Mouse (Mus musculus): ENCODE data around the gene Ggcx.
A peak's percentile ranks its signal among the peaks of the same experiment; 100 is the strongest.
"Not testable (repeated sequence)": the region's sequence is repeated elsewhere in the genome, so short reads cannot be mapped to it uniquely, and the experiment has no call there.

Ggcx gene

DNA sequence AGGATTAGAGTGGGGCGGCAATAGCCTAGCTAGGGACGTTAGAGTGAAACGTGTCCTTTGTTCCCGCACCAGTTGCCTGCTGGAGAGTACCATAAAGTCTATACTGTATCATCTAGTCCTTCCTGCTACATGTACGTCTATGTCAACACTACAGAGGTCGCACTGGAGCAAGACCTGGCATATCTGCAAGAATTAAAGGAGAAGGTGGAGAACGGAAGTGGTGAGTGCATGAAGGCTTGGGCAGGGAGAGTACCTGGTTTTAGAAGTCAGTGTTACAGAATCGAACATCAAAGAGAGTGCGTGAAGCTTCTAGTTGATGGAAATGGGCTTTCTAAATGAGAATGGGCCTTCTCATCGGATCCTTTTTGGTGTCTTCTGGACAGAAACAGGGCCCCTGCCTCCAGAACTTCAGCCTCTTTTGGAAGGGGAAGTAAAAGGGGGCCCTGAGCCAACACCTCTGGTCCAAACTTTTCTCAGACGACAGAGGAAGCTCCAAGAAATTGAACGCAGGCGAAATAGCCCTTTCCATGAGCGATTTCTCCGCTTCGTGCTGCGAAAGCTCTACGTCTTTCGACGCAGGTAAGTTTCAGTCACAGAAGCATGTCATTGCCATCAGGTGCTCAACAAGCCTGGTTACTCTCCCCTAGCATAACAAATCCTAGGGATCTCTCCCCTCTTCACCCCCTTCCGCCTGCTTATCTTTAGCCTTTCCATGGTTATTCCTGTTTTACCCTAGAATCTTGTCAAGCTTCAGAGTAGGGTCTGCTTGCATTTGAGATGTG is 15.1 kb downstream of the Ggcx start:
- DNase-seq (ENCODE audit: low spot score in 2 of 2): no peak

DNA sequence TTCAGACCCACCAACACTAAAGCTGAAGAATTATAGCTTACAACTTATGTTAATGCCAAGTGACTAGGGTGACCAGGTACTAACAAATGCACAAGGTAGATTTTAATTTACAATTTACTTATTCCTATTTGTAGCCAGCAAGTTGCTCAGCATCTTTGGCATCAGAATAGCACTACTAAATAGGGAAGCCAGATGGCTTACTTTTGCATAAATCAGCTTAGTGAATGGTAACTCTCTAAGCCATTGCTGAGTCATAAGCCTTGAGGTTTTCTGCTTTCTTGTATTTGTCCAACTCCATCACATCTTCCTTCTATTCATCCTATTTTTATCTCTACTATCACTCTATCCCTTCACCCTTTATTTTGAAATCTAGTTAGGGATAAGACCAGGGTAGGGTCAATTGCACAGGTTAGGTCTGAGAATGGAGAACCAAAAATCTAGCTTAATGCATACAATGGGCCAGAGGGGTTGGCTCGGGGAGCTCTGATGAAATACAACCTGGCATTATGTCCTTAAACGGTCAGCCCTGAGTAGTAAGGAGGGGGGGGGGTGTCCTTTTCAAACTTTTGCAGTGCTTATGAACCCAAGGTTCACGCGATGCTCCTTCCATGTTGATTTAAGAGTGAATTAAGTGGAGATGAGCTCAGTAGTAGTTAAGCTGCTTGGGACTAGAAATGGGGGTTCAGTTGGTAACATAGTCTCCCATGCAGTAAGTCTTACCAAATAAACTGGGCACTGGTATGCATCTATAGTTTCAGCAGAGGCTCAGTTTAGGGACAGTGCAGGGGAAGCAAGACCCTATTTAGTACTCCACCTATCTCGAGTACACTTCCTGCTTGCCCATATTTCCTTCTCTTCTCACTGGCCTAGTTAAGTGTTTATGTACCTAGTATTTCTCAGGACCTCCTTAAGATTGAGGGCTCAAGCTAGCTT is 17.1 kb downstream of the Ggcx start:
- DNase-seq (ENCODE audit: low spot score in 2 of 2): no peak

DNA sequence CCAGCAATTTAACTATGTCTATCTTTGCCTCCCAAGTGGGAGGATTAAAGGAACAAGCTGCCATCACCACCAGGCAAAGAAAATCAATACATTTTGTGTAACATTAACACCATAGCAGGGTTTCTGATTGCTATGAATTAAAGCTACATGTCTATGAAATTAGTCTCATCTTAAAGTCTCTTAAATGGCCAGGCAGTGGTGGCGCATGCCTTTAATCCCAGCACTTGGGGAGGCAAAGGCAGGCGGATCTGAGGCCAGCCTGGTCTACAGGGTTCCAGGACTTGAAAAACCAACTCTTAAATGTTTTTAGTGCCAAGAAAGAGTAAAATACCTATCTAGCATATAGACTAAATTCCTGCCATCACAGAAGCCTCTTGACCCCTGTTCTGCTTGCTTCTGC is 18.0 kb downstream of the Ggcx start:
- DNase-seq (ENCODE audit: low spot score in 2 of 2): no peak

DNA sequence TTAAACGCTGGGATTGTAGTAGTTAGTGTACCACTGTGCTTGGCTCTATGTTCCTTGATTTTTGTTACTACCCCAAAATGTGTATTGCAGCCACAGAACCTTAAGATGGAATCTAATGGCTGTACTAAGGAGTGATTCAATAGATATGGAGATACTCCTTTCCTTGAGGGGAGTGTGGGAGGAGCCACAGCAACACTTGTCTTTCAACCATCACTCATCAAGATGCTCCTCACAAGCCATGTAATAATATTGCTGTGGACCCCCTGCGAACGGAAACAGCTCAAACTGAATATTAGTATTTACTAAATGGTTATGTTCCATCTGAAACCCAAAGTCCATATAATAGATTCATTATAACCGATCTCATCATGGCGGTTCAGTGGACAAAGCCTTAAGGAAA is 24.1 kb downstream of the Ggcx start:
- DNase-seq (ENCODE audit: low spot score in 2 of 2): no peak

DNA sequence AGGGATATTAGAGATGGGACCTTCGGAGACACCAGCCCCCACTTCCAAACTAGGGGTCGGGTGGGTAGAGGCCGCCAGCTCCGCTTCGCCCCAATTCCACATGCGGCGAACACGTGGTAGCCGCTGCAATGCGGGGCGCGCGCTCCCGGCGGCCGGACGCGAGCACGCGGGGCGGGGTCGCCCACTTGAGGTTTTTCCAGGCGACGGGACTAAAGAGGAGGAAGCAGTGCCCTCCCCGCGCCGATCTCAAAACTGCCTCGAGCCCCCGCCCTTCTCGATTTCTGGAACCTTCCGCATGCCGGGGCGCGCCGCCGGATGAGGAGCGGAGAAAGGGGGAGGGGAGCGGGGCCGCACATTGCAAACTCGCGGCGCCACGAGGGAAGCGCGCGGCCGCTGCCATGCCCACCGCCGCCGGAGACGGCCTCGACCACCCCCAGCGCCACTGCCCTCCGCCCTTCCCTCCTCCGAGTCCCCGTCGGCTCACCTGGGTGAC is 24.8 kb downstream of the Ggcx start:
- DNase-seq (ENCODE audit: low spot score in 2 of 2): peak in 1 of 2 experiments; percentile 88

DNA sequence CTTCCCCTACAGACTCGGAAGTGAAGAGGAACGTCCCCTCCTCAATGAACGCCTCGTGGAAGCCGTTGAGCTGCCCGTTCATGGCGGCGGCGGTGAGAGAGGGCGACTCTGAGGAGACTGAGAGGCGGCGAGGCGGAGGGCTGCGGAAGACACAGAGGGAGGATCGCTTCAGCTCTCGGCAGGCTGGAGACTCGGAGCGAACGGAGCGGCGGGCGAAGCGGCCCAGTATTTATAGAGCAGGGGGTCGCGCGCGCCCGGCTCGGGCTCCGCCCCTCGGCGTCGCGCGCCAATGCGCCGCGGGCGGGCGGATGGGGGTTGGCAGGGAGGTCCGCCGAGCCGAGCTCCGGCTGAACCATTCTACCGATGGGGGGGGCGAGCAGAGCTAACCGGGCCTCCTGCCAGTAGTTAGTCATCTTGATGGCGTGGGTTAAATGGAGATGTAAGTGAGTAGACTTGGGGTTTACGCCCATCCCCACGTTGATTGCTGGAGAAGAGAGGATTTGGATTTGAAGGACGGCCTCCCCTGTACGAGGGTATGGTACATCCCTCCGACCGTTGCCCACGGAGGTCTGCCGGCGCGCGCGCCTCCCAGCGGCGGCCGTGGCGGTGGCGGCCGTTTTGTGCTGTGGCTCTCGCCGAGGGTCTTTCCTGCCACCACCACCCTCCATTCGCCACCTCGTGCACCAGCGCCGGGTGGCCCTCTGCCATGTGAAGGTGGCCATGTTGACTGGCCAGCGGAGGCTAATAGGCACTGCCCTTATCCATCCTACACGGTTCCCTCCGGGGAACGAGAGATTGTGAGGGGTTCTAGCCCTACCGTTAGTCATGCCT is 25.5 kb downstream of the Ggcx start, which contains the start of gene Mat2a:
Gene Mat2a, minus strand, starts transcription at position 204 of the 831 bp plus-strand sequence.
- peak; percentile 92 to 95 for DNase-seq (ENCODE audit: low spot score in 2 of 2)

DNA sequence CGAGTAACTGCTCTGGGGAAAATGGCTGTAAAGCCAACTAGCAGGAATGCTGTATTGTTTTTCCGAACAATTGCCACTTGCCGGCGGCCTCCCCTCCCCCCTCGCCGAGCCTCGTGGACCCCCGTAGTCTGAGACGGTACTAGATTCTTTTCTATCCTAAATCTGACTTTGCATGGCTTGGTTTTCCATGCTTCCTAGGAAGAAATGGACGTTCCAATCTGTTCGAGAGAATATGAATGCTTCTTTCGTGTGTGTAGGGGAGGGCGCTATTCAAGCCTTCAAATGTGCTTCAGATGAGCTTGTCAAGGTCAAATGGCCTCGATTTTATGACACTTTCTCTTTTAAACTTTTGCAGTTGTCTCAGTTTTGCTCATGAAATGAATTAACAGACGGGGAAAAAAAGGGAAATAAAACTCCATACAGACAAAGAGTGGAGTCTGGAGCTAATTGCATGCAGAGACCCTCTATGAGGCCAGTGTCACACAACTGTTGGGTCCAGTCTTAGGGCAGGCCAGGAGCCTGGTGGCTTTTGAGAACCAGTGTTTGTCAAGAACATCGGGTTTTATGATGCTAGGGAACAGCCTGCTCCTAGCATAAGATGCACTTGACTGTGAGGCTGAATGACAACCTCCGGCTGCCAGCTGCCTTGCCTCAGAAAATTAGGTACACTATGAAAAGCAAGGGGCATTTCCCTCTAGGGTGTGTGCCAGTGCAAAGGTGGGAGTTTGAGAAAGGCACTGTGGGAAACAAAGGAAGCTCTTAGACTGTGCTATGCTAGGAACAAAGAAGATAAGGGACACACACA is 26.3 kb downstream of the Ggcx start:
- peak; percentile 35 to 45 for DNase-seq (ENCODE audit: low spot score in 2 of 2)

DNA sequence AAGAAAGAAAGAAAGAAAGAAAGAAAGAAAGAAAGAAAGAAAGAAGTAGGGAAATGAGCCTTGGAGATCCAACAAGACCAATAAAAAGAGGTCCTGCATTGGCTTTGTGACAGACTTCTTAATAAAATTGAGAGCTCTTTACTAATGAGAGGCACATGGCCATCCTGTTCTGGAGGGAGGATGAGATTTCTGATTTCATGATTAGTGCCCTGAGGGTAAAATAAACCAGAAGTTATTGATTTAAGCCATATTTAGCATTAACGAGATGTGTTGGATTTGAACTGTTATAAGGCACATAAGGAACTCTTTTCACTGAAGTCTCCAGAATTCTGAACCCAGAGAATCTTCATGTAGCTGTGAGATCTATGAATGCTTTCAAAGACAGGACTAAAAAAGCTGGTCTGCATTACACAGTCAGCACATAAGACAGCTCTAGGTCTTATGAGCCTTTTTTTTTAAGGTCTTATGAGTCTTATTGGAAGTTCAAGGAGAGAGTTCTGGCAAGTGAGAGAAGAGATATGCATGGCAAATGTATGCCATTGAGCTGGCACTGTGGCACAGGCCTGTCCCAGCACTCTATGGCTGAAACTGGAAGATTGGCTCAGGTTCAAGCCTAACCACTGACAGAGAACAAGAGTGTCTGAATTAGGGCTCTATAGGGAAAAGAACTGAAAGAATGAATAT is 29.0 kb downstream of the Ggcx start:
- no peak for DNase-seq (ENCODE audit: low spot score in 2 of 2)

DNA sequence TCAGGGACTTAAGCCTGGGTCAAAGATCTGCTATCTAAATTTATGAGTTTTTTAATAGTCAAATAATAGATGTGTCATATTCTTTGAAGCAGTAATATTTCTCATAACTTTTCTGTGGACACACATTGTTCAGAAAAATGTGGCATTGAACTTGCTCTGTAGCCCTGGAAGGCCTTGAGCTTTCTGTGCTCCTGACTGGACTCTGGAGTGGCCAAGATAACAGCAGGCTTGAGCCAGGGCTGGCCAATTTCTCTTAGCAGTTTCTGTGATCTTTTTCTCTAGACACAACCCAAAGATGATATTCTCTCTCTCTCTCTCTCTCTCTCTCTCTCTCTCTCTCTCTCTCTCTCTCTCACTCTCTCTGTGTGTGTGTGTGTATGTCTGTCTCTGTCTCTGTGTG is 30.9 kb downstream of the Ggcx start:
- DNase-seq (ENCODE audit: low spot score in 2 of 2): no peak

DNA sequence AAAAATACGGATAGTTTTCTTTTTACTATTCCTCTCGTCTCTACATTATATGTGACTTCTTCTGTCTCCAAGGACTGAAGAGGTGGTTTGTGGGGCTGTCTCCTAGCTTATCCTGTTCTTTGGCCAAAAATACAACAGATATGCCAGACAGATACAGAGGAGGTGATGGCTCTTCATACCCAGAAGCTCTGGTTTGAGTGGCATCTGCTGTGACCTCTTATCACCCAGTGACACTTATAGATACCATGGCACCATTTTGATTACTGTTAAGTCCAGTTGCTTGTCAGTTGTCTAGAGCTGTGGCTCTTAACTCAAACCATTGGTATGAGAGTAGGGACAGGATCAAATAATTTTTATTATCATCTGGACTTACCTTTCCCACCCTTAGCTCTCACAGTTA is 33.4 kb downstream of the Ggcx start:
- DNase-seq (ENCODE audit: low spot score in 2 of 2): no peak

DNA sequence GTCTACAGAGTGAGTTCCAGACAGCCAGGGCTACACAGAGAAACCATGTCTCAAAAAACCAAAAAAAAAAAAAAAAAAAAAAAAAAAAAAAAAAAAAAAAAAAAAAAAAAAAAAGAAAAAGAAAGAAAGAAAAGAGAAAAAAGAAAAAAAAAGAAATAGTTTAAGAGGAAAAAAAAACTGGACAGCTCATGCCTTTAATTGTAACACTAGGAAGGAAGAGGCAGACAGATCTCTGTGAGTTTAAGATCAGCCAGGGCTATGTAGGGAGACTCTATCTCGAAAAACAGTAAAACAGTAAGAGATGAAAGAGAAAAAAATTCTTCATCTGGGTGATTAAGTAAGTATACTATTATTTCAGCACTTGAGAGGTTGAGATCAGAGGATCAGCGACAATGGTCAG is 37.7 kb downstream of the Ggcx start:
- not testable (repeated sequence) for DNase-seq (ENCODE audit: low spot score in 2 of 2)

DNA sequence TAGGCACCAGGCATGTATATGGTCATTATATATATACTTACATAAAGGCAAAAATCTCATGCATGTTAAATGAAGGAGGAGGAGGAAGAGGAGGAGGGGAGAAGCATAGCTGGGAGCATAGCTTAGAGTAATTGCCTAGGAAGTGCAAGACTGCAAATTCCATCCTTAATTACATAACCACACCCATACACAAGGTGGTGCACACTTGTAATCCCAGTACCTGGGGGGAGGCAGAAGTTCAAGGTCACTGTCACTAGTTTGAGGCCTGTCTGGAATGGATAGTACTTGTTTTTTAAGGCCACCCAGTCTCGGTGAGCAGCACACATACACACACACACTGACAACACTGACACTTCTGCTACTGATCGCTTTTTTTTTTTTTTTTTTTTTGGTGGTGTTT is 38.2 kb downstream of the Ggcx start:
- no peak for DNase-seq (ENCODE audit: low spot score in 2 of 2)

DNA sequence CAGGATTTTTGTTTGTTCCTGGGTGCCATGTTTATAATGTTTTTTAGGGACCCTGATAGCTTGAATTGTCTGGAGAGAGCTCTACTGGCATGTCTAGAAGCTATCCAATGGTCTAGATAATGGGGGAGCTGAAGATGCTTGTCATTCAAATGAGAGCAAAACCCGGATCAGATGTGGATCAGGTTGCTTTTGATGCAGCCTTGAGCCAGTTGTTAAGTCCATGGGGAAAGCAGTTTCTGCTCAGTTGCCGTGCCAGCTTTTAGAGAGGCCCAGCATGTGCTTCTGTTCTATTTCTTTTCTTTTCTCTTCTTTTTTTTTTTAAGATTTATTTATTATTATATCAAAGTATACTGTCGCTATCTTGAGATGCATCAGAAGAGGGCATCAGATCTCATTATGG is 39.5 kb downstream of the Ggcx start:
- no peak for DNase-seq (ENCODE audit: low spot score in 2 of 2)

DNA sequence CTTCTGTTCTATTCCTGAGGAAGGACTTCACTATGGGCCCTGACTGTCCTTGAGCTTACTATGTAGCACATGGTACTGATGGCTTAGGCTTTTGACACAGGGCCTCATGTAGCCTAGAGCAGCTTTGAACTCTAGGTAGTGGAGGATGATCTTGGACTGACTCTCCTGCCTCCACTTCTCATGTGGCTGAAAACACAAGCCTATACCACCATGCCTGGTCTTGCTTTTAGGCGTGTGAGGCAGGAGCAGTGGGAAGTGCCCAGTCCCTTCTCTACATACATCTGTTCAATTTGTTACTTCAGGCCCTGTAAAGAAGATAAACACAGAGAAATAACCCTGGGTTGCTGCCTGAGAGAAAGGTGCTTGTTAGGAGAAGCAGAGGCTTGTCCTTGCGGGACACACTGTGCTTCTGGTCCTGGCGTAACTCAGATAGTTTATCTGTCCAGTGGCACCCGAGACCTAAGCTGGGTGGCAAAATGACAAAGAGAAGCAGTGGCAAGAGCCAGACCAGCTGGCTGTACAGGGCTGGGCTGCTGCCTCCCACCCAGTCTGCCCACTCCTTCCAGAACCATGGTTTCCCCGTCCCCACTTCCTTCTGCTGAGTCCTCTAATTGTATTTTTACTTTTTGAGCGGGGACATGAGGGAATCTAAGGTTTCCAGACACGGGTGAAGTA is 40.1 kb downstream of the Ggcx start:
- DNase-seq (ENCODE audit: low spot score in 2 of 2): peak in 1 of 2 experiments; percentile 36

DNA sequence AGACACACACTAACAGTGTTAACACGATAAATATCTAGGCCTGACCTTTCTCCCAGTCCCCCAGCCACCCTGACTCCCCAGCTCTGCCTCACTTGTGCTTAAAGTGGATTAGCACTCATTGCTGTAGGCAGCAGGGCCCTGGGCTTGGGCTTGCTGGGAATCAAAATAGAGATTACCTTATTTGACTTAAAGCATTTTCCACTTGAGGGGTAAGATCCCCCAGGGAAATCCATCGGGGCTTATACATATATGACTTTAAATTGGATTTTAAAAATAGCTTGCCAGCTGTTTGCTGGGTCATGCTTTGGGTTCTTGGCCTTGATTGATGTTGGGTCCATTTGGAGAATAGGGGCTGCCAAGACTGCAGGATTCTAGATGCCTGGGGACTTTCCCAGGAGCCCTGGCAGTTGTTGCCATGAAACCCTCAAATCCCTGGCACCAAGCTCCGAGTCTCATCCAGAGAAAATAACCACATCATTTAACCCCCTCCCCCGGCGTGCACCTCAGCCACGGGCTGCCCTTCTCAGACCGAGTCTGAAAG is 40.8 kb downstream of the Ggcx start:
- DNase-seq (ENCODE audit: low spot score in 2 of 2): no peak

DNA sequence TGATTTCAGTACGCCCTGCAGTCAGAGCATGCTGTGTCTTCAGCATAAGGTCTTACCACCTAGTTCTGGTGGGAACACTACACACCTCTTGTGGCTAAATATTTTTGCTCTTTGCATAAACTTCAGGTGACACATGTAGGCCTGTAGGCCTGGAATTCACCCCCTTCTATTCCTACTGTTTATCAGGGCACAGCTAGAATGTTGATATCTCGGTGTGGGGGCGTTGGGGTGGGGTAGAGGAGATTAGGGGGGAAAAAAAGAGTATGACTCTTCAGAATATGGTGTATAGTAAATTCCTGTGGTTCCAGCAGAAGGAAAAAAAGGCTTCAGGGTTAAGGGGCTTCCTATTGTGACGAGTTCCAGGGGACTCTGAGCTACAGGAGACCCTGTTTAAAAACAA is 42.5 kb downstream of the Ggcx start:
- no peak for DNase-seq (ENCODE audit: low spot score in 2 of 2)

DNA sequence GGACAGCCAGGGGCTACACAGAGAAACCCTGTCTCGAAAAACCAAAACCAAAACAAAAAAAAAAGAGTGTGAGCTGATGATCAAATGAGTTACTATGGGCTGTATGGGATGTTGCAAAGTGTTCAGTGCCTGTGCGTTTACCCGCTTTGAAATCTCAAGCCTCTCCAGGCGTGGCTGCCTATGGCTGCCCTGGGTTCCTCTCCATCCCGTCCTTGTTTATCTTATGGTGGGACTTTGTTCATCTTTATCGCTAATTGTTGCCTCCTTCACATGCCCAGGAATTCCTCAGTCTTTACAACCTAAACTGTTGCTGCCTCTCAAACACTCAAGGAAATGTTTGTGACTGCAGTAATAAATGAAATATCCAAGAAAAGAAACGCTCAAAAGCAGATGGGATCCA is 44.3 kb downstream of the Ggcx start:
- DNase-seq (ENCODE audit: low spot score in 2 of 2): no peak

DNA sequence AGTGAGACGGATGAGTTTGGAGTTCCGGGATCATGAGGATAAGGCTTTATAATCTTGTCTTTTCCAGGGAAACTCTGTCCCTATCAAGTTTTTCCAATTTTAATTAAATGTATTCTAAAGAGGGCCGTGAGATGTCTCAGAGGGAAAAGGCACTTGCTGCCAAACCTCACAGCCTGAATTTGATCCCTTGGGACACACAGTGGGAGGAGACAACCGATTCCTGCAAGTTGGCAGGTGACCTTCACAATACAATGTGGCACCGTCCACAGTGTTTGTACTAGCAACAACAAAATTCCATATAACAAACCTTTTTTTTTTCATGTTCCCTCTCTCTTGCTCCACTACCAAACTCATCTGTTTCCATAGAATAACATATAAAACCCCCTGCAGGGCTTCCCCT is 44.8 kb downstream of the Ggcx start:
- DNase-seq (ENCODE audit: low spot score in 2 of 2): no peak

DNA sequence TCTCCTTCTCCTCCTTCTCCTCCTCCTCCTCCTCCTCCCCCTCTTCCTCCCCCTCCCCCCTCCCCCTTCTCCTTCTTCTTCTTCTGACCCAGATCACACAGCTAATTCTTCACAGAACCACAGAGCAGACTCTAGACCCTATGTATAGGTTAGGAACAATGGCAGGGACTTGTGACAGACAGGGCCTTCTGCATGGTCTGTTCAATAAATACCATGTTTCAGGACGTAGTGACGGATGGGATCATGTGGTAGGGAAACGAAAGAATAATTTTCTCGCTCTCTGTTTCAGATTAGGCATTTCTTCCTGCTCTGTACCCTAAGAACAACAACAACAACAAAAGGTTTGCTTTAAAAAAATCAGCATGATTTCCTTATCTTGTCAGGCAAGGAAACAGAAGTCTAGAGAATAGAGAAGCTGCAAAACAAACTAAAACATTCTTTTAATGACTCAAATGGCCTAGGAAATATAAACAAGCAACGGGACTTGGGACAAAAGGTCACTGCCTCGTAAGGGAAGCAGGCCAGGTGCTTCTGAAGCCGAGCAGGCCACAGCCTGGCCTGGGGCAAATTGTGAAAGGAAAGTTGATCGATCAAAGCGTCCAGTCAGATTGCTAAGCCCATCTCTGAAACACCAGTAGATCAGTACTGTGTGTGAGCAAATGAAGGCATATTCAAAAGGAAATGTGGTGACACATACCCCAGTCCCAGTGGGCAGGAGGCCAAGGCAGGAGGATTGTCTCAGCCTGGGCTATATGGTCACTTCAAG is 46.1 kb downstream of the Ggcx start:
- DNase-seq (ENCODE audit: low spot score in 2 of 2): no peak

Measured in spleen, postnatal 10 days (tissue).